In genomic region chr17:48332524-48332923, GRCm38 (mm10) we compare ENCODE assay signal across 17 mouse cellular contexts. TPM values are rescaled to one million over a fixed set of nuclear protein-coding genes. Genes with fewer than 3 reads are reported as not detected.
"Had no signal": no experiment of that assay in that cellular context is flagged by ENCODE, and none has a peak within 500 bp of the region (broad histone marks: within the 10 kb centered on the region; RNA-seq: fewer than 3 reads in every experiment).

No protein-coding gene starts in this region.

- ATAC-seq: liver, embryonic 12.5 days; midbrain, embryonic 13.5 days; midbrain, embryonic 16.5 days had no signal

- DNase-seq: layer of hippocampus, adult 9-11 months; liver; lung, adult 18-20 months; lung, postnatal 10 days; lung, postnatal 36 days; thymus, adult 2 months; thymus, postnatal 14 days; thymus, postnatal 4 days had no signal

RNA-seq across cellular contexts. Expression of gene Trem2, which starts 13.7 kb away (rescaled TPM):
- polyA plus RNA-seq: small intestine, adult 2 months had no signal

RNA-seq across cellular contexts. Expression of gene B430306N03Rik, which starts 16.6 kb away (rescaled TPM):
- polyA plus RNA-seq: limb, embryonic 10.5 days; midbrain, embryonic 13.5 days; myocyte had no signal

RNA-seq across cellular contexts. Expression of gene Treml1, which starts 27.2 kb away (rescaled TPM):
- polyA plus RNA-seq: large intestine, adult 2 months; small intestine, adult 2 months had no signal

RNA-seq across cellular contexts. Expression of gene Treml2, which starts 33.2 kb away (rescaled TPM):
- polyA plus RNA-seq: myocyte; neural tube, embryonic 13.5 days; testis, adult 2 months had no signal
